Mouse (Mus musculus): ENCODE measurements around the gene Olfr951. TPM values are rescaled to one million over a fixed set of nuclear protein-coding genes. Genes with fewer than 3 reads are reported as not detected.

Gene Olfr951
- not detected in 2 replicates for total RNA-seq (2021)
- long read RNA-seq, result 0 reads

DNA sequence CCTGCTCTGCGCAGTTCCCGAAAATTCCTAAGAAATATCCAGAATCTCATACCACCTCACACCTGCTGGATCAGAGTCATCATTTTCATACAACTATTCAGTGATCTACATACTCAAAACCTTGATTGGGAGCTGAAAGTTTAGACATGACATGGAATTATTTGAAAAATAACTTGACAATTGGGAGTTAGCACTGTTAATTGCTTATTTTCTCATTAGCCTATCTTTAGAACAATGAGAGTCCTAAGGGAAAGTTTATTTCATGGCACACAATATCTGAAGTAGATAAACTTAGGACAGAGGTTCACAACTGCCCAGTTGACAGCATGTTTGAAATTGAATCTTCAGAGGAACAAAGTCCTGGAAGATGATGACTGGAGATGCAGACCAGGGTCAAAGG is at the start of gene Olfr951:
Gene Olfr951, plus strand, starts transcription at position 301 of the 400 bp plus-strand sequence.
- no peak for DNase-seq

DNA sequence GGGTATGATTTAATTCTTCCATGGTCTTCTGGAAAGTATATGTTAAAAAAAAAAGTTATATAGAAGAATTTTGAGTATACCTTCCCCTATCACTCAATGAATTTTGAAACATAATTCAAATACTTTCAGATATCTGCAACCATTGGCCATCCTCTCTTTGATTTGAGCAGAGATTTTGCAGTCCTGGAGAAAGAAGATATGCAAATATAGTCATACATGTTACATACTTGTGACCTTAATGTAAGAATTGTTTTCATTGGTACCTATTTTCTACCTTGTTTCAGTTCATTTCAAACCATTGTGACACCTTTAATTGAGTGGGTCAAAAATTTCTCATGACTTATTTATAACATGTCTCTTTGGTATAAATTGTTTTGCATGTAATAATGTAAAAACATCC is 39.8 kb downstream of the Olfr951 start, which contains the start of gene Olfr952:
Gene Olfr952, minus strand, starts transcription at position 101 of the 400 bp plus-strand sequence.
- DNase-seq, result no peak

Other genes with a start within 250 kb of the Olfr951 start
- gene Olfr943, start 221.1 kb upstream of the Olfr951 start, total RNA-seq (2021), result not detected in 2 replicates
- not detected in 2 replicates for gene Olfr944, start 185.5 kb upstream of the Olfr951 start, total RNA-seq (2021)
- gene Olfr1537, start 137.4 kb upstream of the Olfr951 start, total RNA-seq (2021), result not detected in 2 replicates
- not detected in 2 replicates for gene Olfr945, start 110.6 kb upstream of the Olfr951 start, total RNA-seq (2021)
- gene Olfr948, start 61.4 kb upstream of the Olfr951 start, total RNA-seq (2021), result not detected in 2 replicates
- not detected in 2 replicates for gene Olfr952, start 39.7 kb downstream of the Olfr951 start, total RNA-seq (2021)
- gene Olfr954, start 69.3 kb downstream of the Olfr951 start, total RNA-seq (2021), result not detected in 2 replicates
- gene Olfr955, start 84.5 kb downstream of the Olfr951 start, total RNA-seq (2021), result not detected in 2 replicates
- not detected in 2 replicates for gene Olfr44, start 106.6 kb downstream of the Olfr951 start, total RNA-seq (2021)
- not detected in 2 replicates for gene Olfr957, start 128.4 kb downstream of the Olfr951 start, total RNA-seq (2021)
- gene Olfr958, start 166.6 kb downstream of the Olfr951 start, total RNA-seq (2021), result not detected in 2 replicates
- gene Olfr959, start 188.2 kb downstream of the Olfr951 start, total RNA-seq (2021), result not detected in 2 replicates
- gene AW551984, start 217.0 kb downstream of the Olfr951 start, total RNA-seq (2021), result 7.4 and 11.7 TPM in 2 replicates
- gene Olfr148, start 223.2 kb downstream of the Olfr951 start, total RNA-seq (2021), result not detected in 2 replicates
- not detected in 2 replicates for gene Olfr960, start 234.0 kb downstream of the Olfr951 start, total RNA-seq (2021)

Measured in adrenal gland, postnatal 25 days (tissue).